Mouse (Mus musculus) left cerebral cortex, adult 2 months (tissue): Measurements from ENCODE around the gene 4921536K21Rik. TPM values are rescaled to one million over a fixed set of nuclear protein-coding genes. Genes with fewer than 3 reads are reported as not detected.

ENCODE experiments used
- DNase-seq, 2 experiments: peaks; one replicate each; pipeline ENCODE4 v3.0.0; 2021 to 2022; ENCODE audit warnings: low spot score in 2 of 2, mixed read lengths in 1 of 2; ENCODE audit errors: extremely low spot score in 1 of 2
- H3K27ac ChIP-seq: fragments of 200-600 bp; 2 replicates; pipeline ENCODE4 v1.8.1; 2022
- H3K4me3 ChIP-seq: fragments of 200-600 bp; 2 replicates; pipeline ENCODE4 v1.8.1; 2022
- CTCF ChIP-seq: fragments of 200-600 bp; IDR thresholded peaks from 2 replicates; pipeline ENCODE4 v1.8.1; 2022; ENCODE audit warnings: antibody characterized with exemption, mild to moderate bottlenecking, moderate library complexity
- intact Hi-C: fragments of 180-260 bp; cut with DNase I; formaldehyde crosslinking; loops from one replicate; pipeline ENCODE4 v1.15.1; 2025
- total RNA-seq, 2 experiments: library from RNA; stranded (reverse); gene quantifications; 2 replicates each; pipeline ENCODE4 v1.2.3; 2021

The 4921536K21Rik gene
- total RNA-seq, 2 experiments from 2014 or later, result 0.54 to 0.61 TPM

GRCm38 (mm10) chr11:3850746-3851277, 44.1 kb downstream of the 4921536K21Rik start:
- no peak for TF ChIP-seq CTCF
- peak overlapping the region; percentile 24; the same call in 1 of the 2 replicates for H3K27ac ChIP-seq
- no peak for DNase-seq
- no peak overlapping the region for H3K4me3 ChIP-seq
- intact Hi-C loops, result no loop called here

GRCm38 (mm10) chr11:3850315-3850614, 44.6 kb downstream of the 4921536K21Rik start:
- peak in 1 of 2 experiments; percentile 58 for DNase-seq
- Histone ChIP-seq H3K27ac (peak overlapping the region; percentile 73), H3K4me3 (no peak overlapping the region)
- TF ChIP-seq CTCF, result no peak
- intact Hi-C loops, result no loop called here

DNA sequence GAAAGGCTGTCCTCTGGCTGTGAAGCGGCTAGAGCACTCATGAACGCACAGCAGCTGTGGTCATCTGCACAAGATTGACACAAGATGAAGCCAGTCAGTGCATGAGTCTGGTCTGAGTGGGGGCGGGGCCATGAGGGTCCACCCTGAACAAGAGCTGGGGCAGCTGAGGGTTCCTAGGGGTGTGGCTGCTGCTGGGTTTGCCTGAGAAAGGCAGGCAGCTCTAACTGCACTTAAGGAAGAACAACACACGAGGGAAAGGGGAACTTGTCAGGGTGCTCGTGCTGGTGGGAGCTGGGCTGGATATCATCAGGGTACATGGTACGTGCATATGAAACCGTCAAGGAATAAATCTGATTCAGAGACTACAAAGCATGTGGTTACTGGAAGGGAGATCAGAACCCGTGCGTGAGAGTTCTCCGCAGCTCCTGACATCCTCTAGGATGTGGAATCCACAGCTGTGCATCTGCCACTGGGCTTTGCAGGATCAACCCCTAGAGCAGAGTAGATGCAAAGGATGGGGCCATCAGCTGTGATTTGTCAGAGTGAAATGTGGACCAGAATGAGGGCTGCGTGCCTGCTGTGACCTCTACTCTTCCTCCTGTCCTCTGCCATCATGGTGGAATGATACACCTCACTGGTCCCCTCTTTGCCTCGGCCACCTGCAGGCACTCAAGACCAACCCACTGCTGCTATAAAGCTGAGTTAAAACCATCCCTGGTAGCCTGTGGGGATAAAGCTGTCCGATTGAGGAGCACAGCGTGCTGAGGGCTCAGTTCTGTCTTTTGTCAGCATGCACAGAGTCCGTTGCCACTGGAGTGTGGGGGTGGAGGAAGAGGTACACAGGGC, 45.2 kb downstream of the 4921536K21Rik start:
- Histone ChIP-seq H3K4me3 (no peak overlapping the region), H3K27ac (peak overlapping the region; percentile 73)
- intact Hi-C loops, result no loop called here
- no peak for DNase-seq
- no peak for TF ChIP-seq CTCF

DNA sequence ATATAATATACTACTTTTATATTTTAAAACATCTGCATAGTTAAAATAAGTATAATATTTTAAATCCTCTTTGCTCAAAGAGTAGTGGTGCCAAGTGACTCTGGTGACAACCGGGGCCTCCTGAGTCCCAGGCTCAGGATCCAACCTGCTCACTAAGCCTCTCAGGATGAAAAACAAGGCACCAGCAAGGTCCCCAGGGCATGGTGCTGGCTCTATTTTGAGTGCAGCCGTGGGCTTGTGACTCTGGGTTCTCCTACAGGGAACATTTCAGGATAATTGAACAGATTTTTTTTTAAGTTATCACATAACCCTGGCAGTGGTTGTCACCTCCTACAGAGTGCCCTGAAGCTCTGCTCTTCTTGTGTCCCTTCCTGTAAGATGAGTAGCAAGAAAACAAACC, 48.5 kb downstream of the 4921536K21Rik start:
- intact Hi-C loops, result no loop called here
- DNase-seq, result no peak
- Histone ChIP-seq H3K4me3 (no peak overlapping the region), H3K27ac (no peak overlapping the region)
- TF ChIP-seq CTCF, result no peak

- no peak for DNase-seq
- TF ChIP-seq CTCF, result no peak
- intact Hi-C loops, result no loop called here
- Histone ChIP-seq H3K4me3 (no peak overlapping the region), H3K27ac (no peak overlapping the region)
Observed at GRCm38 (mm10) chr11:3843943-3844734, 50.8 kb downstream of the 4921536K21Rik start.

Other genes with a start within 250 kb of the 4921536K21Rik start
- 10 to 100 TPM; 39.0 to 49.6 TPM for gene Morc2a, start 245.9 kb downstream of the 4921536K21Rik start, total RNA-seq
- 100 to 1,000 TPM; 141 to 149 TPM for gene Osbp2, start 31.2 kb downstream of the 4921536K21Rik start, total RNA-seq
- 10 to 100 TPM; 23.1 to 24.9 TPM for gene Dusp18, start 142 bp upstream of the 4921536K21Rik start, total RNA-seq
- gene Slc35e4, start 19.6 kb upstream of the 4921536K21Rik start, total RNA-seq, result 10 to 100 TPM; 19.1 to 20.9 TPM
- gene Tcn2, start 37.1 kb upstream of the 4921536K21Rik start, total RNA-seq, result 10 to 100 TPM; 17.1 to 20.7 TPM
- gene Pes1, start 68.9 kb upstream of the 4921536K21Rik start, total RNA-seq, result 10 to 100 TPM; 29.1 to 40.2 TPM
- under 1 TPM in 1 of 2 experiments, not detected in 1; 0.29 TPM for gene 4930556J24Rik, start 81.7 kb upstream of the 4921536K21Rik start, total RNA-seq
- gene Gal3st1, start 88.5 kb upstream of the 4921536K21Rik start, total RNA-seq, result 1 to 10 TPM; 9.8 to 9.9 TPM
- gene Sec14l4, start 136.4 kb upstream of the 4921536K21Rik start, total RNA-seq, result not detected
- 1 to 10 TPM; 1.3 to 1.4 TPM for gene Sec14l3, start 169.7 kb upstream of the 4921536K21Rik start, total RNA-seq
- gene Mtfp1, start 200.3 kb upstream of the 4921536K21Rik start, total RNA-seq, result 100 to 1,000 TPM in 1 of 2 experiments, 10 to 100 TPM in 1; 91.0 to 101 TPM
- 10 to 100 TPM; 37.7 to 45.2 TPM for gene Sec14l2, start 228.3 kb upstream of the 4921536K21Rik start, total RNA-seq
- gene Rnf215, start 240.1 kb upstream of the 4921536K21Rik start, total RNA-seq, result 10 to 100 TPM; 32.1 to 32.6 TPM